Mouse (Mus musculus) gastrocnemius, postnatal 36 days (tissue): Measurements from ENCODE around the gene Crtac1. TPM values are rescaled to one million over a fixed set of nuclear protein-coding genes. Genes with fewer than 3 reads are reported as not detected.
A peak's percentile ranks its signal among the peaks of the same experiment; 100 is the strongest.

ENCODE experiments used
- DNase-seq, 2 experiments: peaks; one replicate each; pipeline ENCODE4 v3.0.0; 2022
- intact Hi-C: fragments of 180-260 bp; cut with DNase I; formaldehyde crosslinking; loops from one replicate; pipeline ENCODE4 v1.15.1; 2025
- total RNA-seq, 2 experiments: library from RNA; stranded (reverse); gene quantifications; 2 replicates each; pipeline ENCODE4 v1.2.3; 2021

The Crtac1 gene
- total RNA-seq, 2 experiments from 2014 or later: 0.54 TPM; not detected in 1

DNA sequence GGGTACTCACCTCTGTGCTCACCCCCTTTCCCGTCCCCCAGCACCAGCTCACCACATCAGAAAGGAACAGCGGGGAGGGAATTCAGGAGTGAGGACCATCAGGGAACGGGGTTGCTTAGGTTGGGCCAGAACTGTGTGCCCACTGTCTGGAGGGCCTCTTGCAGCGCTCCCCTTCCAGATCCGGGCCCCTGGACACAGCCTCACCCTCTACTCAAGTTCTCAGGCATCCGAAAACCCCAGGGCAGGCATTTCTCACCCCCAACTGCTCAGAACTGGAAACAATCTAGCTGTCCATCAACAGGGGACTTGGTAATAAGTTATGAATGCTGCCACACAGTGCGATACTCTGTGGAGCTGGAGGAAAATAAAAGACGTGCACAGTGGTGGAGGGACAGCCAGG lies 139.5 kb downstream of the Crtac1 start:
- intact Hi-C loops: no loop called here
- DNase-seq: no peak

DNA sequence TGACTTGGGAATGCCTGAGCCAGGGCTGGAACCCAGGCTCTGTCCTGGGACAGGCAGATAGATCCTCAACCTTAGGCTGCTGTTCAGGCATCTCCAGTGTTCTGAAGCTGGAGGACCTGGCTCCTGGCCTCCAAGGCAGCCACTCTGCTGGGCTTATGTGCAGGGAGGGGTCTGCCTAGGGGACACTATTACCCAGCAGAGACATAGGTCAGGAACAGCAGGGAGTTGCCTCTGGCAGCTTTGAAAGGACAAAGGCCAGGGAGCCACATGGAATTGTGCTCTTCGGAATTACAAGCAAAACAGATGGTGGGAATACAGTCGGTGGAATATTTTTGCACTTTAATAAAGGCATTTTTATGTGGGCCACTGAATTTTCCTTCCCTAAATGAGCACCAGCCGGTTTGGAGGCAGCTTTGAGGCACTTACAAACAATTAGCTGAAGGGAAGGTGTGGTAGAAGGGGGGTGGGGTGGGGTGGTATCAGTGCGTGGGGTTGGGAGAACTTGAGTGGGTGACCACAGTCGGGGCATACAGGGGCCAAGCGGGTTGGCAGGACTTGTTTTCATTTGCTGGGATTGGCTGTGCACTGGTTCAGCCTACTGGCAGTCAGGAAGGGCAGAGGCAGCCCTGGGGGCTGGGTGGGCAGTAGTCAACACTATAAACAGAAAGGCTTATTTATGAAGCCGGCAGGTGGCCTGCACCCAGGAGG lies 140.5 kb downstream of the Crtac1 start:
- intact Hi-C loops: no loop called here
- no peak for DNase-seq

DNA sequence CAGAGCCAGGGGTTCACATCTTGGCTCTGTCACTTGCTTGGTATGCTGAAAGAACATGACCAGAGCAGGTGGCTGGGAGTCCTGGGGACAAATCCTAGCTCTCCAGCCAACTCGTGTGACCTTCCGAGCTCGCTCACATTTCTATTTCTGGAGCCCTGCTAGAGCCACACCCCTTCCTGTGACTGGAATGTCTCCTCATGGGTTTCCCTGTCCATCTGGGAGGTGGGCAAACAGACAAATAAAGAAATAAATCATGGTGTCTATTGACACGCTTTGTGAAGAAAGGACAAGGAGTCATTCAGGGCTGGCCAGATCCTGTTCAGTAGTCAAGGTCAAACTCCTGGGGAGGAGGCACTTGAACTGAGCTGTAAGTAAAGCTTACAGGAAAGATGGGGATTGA lies 143.2 kb downstream of the Crtac1 start:
- intact Hi-C loops: no loop called here
- DNase-seq: no peak

DNA sequence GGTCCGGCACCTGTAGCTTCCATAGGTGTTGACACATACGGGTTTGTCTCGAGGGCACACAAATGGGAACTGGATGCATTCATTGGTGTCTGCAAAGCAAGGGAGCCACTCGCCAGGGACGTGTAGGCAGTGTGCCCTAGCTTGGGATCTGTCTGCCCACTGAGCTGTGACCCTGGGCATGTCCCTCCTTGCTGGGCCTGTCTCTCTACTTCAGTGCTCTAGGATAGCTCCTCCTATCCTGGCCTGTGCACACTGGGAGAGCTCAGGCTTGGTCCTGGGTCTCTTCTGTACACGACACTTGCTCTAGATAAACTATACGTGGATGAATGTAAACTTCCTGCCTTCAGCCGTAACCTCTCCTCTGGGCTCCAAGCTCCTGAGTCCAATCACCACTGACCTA lies 147.4 kb downstream of the Crtac1 start:
- intact Hi-C loops: no loop called here
- no peak for DNase-seq

DNA sequence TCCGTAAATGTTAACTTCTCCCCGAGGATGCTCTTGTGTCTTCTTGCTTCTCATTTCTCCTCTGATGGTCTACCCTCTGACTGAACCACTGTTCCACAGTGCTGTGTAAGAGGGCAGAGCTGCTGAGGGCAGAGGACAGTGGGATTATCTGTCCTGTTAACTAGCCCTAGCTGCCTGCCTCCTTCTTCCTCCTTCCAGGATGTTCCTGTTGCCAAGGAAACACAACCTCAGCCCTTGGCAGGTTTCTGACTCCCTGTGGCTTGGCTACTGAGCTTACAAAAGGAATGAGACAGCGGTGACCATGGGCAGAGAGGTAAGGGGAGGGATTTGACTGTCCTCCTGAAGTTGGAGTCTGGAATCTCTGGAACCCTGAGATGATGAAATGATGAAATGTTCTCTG lies 152.0 kb downstream of the Crtac1 start:
- no peak for DNase-seq
- intact Hi-C loops: no loop called here

DNA sequence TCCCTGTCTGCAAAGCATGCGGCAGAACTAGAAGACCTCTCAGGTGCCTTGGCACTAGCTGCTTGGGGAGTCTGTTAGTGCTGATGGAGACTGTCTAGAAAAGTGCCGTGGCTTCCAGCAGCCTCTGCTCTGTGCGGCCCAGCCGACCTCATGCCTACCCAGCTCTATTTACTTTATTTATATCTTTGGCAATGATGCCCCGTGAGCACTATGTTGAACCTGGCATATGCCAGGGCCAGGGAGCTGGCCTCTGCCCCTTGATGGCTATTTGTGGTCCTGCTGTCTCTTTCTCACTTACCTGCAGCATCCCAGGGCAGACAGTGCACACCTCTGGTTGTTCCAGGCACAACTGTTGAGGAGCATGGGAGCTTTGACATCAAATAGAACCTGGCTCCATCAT lies 153.1 kb downstream of the Crtac1 start:
- intact Hi-C loops: no loop called here
- DNase-seq: no peak

DNA sequence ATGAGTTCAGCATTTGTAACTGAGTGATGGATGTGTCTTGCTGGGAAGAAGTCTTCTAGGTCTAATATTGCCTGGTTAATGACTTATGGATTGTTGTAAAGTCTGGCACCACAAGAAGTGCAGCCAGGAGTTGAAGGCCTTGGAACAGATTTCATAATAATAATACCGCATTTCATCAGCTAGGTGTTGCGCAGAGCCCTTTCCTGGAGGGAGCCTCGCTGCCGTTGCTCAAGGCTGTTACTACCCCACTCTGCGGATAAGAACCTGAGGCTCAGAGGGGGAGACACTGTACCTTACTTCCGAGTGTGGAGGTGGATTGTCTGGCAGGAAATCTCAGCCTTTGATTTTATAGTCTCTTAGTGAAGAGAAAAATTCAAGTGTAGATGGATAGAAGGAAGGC lies 154.3 kb downstream of the Crtac1 start:
- DNase-seq: no peak
- intact Hi-C loops: no loop called here

DNA sequence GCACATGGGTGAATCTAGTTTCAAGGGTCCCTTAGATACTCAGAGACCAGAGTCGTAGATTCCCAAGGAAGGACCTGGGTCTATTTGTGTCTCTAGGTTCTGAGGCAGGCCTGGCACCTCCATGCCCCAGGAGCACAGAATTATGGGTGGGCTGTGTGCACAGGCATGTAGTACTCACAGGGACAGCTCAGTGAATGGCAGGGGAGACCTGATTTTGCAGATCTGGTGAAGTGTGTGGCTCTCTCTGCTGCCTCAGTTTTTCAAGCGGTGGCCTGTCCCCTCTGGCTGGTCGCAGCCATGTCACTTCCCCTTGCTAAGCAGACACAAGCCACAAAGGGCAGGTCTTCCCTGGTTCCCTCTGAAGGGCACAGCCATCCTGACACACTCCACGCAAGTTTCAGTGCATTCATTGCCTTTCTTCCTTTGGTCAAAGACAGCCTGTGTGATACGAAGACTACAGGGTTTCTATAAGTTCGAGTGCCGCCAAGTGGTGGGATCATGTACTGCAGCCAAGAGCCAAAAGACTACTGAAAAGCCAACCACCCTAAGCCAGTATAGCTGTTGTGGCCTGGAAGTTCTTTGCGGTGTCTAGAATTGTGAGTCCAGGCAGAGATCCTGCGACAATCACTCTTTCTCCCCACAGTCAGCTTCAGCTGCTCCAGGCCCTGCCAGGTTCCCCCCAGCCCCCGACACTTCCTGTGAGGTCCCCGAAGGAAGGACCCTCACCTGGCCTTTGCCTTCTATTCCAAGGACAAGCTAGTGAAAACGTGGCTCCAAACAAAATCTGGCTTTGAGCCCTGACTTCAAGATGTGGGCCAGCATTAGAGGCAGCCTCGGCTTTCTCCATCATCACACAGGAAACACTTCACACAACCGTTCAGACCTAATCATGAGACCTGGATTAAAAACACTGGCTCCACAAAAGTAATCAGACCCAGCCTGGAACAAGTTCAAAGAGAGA lies 159.3 kb downstream of the Crtac1 start:
- peak; percentile 56 to 73 for DNase-seq
- intact Hi-C loops: no loop called here

DNA sequence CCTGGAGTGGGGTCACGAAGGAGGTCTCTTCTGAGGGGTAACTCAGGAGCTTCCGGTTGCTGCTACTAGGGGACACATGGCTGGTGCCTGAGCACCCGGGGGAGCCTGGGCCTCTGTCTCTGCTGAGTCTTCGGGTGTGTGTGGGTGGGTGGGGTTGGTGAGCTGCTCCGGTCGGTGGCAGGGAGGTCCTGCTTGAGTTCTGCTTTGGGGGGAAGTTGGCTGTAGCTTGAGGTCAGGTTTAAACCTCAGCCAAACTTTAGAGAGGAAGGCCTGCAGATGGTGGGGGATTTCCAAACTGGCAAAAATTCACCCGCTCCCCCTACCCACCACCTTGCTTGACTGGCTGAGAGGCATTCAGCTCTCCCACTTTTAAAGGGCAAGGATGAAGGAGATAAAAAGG lies 160.4 kb downstream of the Crtac1 start:
- no peak for DNase-seq
- intact Hi-C loops: loop anchor here (1.0 kb wide), 1 partner anchor 54 kb away; no protein-coding TSS in a partner anchor

DNA sequence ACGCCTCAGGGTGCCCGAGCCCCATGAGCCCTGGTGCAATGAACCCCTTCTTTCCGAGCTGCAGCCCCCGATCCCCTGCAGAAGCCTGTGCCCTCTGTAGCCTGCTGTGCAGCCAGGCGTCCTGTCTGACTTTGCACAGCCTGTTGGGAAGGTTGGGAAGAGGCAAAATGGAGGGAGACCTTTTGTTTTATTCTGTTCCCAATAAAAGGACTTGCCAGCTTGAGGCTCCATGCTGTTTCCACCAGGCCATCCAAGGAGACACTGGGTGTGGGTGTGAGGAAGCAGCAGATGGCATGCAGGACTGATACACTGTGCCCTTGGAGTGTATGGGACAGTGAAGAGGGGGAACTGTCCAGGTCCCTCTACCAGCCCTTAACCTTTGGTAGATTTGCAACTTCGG lies 161.5 kb downstream of the Crtac1 start:
- intact Hi-C loops: no loop called here
- no peak for DNase-seq

DNA sequence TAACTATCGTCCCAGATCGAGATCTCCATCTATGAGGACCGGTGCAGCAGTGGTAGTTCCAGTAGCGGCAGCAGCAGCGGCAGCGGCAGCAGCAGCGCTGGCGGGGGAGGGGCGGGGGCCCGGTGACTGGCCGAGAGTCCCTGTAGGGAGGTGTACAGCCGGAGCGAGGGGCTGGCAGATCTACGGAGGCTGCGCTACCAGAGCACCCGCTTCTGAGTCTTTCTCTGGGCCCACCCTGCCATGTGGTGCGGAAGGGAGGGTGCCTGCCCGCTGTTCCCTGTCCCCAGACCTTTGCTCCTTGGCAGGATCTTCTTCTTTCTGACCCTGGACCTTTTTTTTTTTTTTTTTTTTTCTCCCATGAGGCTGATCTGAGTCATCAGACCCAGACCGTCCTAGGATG lies 163.2 kb downstream of the Crtac1 start:
- intact Hi-C loops: no loop called here
- DNase-seq: no peak

DNA sequence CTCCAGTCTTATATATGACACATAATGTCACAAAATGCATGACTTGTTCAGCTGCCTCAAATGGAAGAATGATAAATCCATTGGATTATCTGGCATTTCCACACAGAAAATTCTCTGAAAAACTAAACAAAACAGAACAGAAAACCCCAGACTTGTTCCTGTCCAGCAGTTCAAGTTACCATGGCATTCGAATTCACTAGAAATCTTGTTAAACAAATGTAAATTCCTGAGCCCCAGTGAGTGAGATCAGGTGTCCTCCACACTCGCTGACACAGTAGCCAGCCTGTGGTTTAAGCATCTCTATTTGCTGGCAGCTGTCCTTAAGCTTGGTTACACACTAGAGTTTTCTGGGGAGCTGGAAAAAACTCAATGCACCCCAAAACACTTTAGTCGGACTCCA lies 168.1 kb downstream of the Crtac1 start:
- intact Hi-C loops: no loop called here
- no peak for DNase-seq

DNA sequence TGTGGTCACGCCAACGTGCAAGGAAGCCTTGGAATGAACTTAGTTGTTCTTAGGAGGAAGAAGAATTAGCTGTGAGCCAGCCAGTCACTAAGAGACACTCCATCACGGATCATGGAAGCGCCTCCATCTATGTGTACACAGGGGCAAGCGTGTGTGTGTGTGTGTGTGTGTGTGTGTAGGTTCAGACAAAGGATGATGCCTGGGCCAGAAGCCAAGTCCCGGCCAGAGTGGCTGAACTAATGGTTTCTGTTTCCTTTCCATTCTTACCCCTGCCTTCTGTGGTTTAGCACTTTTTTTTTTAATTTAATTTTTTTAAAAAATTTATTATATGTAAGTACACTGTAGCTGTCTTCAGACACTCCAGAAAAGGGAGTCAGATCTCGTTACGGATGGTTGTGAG lies 171.1 kb downstream of the Crtac1 start:
- no peak for DNase-seq
- intact Hi-C loops: no loop called here

DNA sequence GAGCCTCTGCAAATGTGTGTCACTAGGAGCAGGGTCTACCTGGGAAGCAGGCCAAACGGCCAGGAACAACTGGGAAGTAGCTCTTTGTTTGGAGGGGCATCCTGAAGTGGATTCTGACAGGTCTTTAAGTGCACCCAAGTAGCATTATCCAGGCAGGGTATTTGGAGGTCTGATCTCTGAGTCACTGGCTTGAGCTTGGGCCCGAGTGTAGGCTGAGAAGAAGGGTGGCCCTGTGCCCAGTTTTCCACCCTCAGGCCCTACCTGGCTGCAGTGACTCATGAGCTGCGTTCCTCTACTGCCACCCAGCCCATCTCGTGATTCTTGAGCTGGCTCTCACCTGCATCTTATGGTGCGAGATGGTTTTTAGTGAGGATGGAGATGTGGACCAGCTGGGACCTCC lies 173.0 kb downstream of the Crtac1 start:
- intact Hi-C loops: no loop called here
- DNase-seq: no peak

DNA sequence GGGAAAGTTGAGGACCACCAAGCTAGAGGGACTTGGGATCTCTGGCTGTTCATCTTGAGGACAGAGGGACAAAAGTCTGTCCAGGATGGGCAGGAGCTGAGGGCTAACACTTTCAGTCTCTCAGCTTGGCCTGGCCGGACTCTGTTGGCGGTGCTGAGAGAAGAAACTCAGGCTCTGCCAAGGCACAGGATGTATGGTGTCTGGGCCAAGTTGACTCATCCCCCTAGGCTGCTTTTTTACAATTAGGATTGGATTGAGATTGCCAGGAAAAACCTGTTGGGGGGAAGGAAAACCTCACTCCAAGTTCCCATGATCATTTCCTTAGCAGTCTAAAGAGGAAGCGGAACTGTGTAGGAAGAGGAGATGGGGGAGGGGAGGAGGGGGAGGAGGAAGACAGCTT lies 173.6 kb downstream of the Crtac1 start:
- intact Hi-C loops: no loop called here
- DNase-seq: no peak

DNA sequence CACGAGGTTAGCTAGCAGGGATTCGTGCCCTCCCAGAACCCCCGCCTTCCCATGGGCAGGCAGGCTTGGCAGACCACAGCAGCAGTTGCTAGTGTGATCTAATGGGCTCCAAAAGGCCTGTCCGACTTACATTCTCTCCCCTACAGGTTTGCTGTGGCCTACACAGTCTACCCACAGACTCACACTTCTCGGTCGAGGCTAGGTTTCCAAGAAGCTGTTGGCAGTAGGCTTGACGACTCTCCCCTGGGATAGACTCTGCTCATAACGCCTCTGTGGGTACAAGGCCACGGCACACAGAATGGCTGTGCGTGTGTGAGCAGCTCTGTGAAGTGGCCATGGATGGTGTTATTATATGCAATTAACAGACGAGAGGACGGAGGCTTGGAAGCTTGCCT lies 174.3 kb downstream of the Crtac1 start:
- no peak for DNase-seq
- intact Hi-C loops: no loop called here

DNA sequence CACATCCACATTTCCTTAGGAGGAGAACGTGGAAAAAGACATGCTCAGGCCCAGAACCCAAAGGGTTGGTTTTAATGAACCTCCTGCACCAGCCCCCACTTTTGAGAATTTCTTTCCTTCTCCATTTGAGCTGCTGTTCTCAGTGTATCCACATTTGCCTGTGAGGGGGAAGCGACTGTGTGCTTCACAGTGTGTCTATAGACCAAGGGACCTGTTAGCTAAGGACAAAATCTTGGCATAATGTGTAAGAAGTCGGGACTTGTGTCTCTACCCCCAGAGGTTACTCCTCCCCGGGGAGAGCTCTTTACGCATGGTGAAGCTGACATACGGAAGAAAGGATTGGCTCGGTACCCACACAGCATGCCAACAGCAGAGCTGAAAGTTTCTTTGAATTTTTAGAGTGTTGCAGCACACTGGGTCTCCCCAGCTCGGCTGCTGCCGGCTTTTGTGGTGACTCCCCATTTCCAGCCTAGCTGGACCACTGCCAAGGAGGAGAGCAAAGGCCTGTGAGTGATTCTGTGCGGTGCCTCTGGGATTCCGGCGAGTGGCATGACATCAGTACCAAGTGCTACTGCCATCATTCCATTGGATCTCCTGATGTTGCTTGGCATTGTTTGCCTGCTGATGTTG lies 174.9 kb downstream of the Crtac1 start:
- DNase-seq: no peak
- intact Hi-C loops: no loop called here

DNA sequence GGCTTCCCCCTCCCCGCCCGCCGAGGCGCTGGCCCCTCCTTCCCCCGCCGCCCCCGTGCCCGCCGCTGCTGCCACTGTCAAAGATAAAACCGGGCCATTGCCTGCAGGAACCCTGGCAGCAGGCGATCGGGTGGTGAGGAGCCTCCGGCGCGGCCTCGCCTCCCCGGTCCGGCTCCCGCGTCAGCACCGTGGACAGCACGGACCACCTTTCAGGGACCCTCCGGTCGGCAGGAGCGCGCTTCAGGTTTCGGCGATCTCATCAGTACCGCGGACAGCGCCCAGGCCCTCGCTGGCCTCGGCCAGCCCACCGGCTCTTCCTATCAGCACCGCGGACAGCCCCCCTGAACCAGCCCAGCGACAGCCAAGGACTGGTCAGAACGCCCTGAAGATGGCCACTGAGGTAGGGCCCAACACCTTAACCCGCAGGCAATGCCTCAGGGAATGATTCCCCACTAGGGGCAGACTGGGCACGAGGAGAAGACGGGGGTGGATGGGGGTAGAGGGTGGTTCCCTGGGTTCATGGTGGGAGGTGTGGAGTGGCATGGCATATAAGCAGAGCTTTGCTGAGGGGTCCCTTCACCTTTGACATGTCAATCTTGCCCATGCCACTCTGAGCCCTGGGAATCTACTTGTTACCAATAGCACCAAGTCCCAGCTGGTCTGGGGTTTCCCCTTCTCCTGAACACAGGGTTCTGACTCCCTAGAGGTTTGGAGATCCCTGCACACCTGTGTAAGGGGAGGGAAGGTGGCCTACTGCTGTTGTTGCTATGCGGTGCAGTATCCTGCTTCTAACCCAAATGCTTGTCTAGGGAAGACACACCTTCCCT lies 175.6 kb downstream of the Crtac1 start:
- peak; percentile 40 to 56 for DNase-seq
- intact Hi-C loops: no loop called here

DNA sequence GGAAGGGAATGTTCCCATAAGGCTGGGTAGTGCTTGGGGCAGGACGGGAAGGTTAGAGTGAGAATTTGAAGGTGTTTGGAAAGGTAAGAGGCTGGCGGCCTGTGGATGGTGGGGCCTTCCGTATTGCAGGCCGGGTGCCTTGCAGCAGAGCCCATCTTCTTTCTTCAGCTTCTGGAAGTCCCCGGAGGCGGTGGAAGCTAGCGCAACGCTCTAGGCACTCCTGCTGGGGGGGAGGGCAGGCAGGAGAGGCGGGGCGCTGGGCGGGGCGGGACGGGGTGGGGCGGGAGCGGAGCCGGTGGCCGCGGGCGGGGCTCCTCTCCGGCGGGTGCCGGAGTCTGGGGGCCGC lies 176.2 kb downstream of the Crtac1 start:
- DNase-seq: no peak
- intact Hi-C loops: no loop called here

DNA sequence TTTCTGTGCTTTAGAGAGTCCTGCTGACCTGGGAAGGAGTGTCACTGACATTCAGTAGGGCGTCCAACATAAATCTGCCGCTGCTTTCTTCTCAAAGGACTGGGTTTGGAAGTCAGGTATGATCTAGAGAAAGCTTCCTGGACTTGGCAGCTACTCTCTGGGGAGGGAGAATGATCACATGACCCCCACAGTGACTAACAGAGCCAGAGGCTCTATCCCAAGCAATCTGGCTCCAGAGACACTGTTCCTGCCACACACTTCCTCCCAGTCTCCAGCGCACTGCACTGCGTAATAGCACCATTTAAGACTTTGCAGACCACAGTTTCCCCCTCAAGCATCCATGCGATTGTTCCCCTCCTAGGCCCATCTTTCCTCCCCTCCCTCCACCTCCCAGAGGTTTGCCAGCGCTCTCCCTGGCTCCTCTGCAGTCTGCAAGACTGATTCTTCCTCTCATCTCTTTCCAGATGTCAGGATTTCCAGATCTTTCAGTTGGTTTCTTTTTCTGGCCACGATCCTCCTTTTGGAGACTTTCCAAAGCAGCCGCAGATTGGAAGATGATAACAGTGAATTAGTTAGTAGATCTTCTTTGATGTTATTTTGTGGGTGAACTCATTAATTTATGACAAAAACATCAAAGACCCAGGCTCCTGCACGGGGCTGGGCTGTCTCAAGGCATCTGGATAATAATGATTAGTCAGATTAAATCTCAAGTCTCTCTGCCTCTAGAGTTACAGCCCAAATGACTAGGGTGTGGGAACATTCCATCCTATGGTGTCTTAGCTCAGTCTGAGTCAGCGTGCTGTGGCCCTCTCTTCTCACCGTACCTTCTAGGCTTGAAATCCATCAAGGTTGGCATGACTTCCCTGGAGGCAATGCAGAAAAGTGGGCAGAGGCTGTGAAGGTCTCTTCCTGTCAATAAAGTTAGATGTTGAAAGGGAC lies 181.3 kb downstream of the Crtac1 start:
- DNase-seq: no peak
- intact Hi-C loops: no loop called here
